Mouse (Mus musculus) bone marrow, adult 2 months (tissue): Measurements from ENCODE around the gene Skint8.

Source experiments
- CTCF ChIP-seq: fragments of 200-500 bp; IDR thresholded peaks from 2 replicates; pipeline ENCODE4 v1.5.1; 2011; ENCODE audit warnings: low read length, control low read depth; ENCODE audit not compliant: control insufficient read depth, insufficient read depth
- POLR2A ChIP-seq: fragments of 200-500 bp; IDR thresholded peaks from 2 replicates; pipeline ENCODE4 v1.6.1; 2011; ENCODE audit warnings: low read depth, mild to moderate bottlenecking, control low read depth, low read length, borderline replicate concordance; ENCODE audit not compliant: control insufficient read depth

DNA sequence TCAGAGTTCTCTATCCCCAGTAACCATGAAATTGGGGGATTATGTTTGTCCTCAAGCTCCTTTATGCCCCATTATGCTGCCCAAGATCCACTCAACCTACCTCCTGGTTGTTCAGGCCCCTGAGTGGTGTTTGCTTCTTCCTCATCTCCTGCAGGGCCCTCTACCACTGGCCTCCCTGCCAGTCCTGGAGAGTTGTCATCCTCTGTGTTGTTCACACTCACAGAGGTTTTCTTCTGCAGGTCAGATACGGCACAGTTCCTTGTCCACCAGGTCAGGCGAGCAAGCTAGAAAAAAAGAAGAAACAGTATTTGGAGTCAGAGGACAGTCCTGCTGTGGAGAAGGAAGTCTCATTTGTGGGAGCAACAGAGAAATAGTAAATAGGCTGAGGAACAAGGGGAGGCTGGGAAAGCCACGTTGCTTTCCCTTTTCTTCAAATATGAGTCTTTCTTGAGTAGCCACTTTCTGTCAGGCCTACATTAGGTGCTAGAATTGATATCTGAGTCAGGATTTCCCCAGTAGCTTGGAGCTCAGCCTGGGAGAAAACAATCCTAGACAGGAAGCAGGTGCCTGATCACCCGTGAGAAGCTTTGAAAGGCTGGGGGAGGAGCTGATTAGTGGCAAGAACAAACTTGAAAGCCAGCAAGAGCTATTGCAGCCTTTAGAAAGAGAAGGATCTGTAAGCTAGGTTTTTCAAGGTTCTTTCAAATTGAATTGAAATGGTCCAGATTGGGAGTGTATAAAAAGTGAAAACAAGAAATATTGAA is 38.9 kb upstream of the Skint8 start:
- TF ChIP-seq CTCF (no peak), POLR2A (no peak)
